Mouse (Mus musculus): Measurements from ENCODE around the gene Spats2l. TPM values are rescaled to one million over a fixed set of nuclear protein-coding genes. Genes with fewer than 3 reads are reported as not detected.

Spats2l gene
- polyA plus RNA-seq, 1 experiment from 2014 or later: 62.3 TPM

- peak within 1 kb of the TSS; percentile 76 for H3K9ac ChIP-seq
- peaks cover 15% of the 10 kb centered on the region for H3K4me1 ChIP-seq
- H3K4me3 ChIP-seq (replicated peaks): peak within 1 kb of the TSS; percentile 76
- H3K27ac ChIP-seq: peak within 1 kb of the TSS; percentile 82
- peaks cover 11% of the 10 kb centered on the region for H3K36me3 ChIP-seq
- H3K4me2 ChIP-seq: peak within 1 kb of the TSS; percentile 76
- H3K27me3 ChIP-seq: 0 out of 2 replicates have a peak, but pooled peaks cover 3% of the 10 kb centered on the region
- 6% methylated on average over 30 of the region's 30 CpGs for WGBS
- ATAC-seq (replicated peaks; ENCODE audit: low FRiP score): peak; percentile 98
- H3K9me3 ChIP-seq (replicated peaks): no peaks in the 10 kb centered on the region
Measured at GRCm38 (mm10) chr1:57995432-57996132, 221.6 kb downstream of the Spats2l start, which contains the start of gene Sgo2a. Sgo2a (plus strand) TSS chr1:57995971.

DNA sequence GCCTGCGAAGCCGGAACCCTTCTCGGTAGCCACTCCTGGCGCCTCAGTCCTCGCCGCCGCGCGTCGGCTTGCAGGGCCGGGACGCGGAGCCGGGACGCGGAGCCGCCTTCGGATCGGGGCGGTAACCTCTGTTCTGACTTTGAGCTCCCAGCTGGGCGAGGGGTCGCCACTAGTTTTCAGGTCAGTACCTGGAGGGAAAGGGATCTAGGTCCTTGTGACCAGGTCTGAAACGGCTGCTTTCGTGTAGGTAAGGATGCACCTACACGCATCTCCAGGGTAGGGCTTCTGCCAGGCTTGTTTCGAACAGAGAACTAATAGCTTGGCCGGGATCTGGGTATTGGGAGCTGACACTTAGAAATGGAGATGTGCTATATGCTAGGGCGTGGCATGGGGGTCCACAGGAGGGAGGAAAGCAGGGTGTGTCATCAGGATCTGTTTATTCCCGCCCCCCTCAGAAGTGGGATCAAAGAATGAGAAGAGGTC is 222.2 kb downstream of the Spats2l start:
- Histone ChIP-seq H3K9ac (peak overlapping the region; percentile 76), H3K4me3 (replicated peaks) (peak overlapping the region; percentile 76), H3K27ac (peak overlapping the region; percentile 82), H3K4me1 (peaks cover 15% of the 10 kb centered on the region), H3K27me3 (0 out of 2 replicates have a peak, but pooled peaks cover 3% of the 10 kb centered on the region), H3K36me3 (peaks cover 15% of the 10 kb centered on the region), H3K4me2 (peak overlapping the region; percentile 76), H3K9me3 (replicated peaks) (no peaks in the 10 kb centered on the region)
- WGBS: under 1% methylated on average over 29 of the region's 29 CpGs
- ATAC-seq (replicated peaks; ENCODE audit: low FRiP score): peak; percentile 54

Other genes starting within 250 kb of the Spats2l start
- gene Sgo2a, start 221.8 kb downstream of the Spats2l start, polyA plus RNA-seq (2015; fragmentation: Nextera tagmentation; extraction: Ambion mirVana): 18.0 and 19.0 TPM in 2 replicates
- gene Kctd18, start 244.8 kb downstream of the Spats2l start, polyA plus RNA-seq (2015; fragmentation: Nextera tagmentation; extraction: Ambion mirVana): 15.8 and 16.6 TPM in 2 replicates

Data from kidney, embryonic 15.5 days (tissue).